Mouse (Mus musculus): ENCODE measurements around the gene Atg7.
"Not testable (repeated sequence)": the region's sequence is repeated elsewhere in the genome, so short reads cannot be mapped to it uniquely, and the experiment has no call there.

Atg7 gene

DNA sequence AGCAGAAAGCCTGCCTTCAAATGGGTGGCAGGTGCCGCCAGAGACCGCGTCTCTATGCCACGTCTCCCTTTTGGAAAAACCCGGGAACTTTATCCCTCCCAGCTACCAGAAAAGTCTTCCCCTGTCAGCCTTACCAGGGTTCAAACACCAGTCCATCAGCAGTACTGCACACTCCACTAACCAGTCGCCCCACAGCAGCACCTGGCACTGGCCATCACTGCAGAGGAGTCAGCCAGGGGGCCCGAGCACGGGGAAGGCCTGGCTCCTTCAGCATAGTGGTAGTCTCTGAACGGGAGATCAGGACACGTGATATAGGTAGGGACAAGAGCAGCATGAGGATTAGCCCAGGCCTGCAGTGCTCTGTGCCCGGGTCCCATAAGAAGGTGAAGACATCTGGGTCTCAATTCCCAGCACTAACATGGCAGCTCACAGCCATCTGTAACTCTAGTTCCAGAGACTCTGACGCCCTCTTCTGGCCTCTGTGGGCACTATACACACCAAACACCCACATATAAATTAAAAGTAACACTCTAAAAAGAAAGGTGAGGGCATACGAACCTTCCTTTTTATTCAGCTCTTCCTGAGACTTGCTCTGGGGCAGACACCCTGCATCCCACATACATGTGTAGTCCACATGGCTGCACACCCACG is 228.2 kb downstream of the Atg7 start:
- in situ Hi-C loops (cut with MboI; ENCODE audit: low sequenced_read_pairs) = no loop called here

DNA sequence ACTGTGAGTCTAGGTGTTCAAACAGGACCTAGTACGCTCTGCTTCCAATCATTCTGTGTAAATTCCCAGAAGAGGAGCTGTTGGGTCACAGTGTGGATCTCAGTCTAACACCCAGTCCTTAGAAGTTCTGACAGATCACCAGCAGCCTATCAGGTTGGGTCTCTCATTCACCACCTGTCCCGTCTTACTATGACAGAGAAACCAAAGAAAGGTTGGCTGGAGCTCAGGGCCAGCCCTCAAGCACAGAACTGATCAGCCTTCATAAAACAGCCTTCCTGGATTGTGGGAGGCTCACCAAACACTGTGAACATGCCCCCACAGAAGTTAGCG is 230.9 kb downstream of the Atg7 start:
- in situ Hi-C loops (cut with MboI; ENCODE audit: low sequenced_read_pairs) = no loop called here

DNA sequence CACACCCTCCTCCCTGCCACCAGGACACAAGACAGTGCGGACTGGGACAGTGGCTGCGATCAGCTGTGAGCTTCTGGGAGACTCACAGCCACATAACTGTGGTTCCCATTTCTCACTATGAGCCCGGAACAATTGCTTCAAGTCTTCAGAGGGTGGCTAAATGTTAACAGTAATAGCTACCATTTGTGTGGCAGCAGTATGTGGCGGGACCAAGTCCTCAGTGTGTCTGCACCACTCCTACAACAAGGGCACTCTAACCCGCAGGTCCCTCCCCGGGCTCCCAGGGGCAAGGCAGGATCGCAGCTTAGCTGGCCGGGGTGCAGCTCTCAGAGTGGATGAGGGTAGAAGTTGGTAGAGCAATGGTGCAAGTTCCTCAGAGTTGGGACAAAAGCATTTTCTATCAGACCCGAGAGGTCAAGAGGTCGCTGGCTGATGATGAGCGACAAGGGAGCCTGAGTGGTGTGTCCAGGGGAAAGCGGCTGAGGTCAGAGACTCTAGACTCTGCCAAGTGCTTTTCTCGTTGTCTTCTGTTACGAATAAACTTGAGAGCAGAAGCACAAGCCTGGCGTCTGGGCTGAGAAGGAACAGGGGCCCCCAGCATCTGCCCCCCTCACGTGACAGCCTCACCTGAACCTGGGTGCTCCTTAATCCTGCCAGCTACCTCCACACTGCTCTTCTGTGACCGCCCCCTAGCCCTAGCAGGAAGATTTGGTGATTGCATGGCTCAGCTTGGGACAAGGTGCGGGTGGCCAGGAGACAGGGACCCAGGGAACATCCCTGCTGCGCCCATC is 231.4 kb downstream of the Atg7 start:
- in situ Hi-C loops (cut with MboI; ENCODE audit: low sequenced_read_pairs) = no loop called here

DNA sequence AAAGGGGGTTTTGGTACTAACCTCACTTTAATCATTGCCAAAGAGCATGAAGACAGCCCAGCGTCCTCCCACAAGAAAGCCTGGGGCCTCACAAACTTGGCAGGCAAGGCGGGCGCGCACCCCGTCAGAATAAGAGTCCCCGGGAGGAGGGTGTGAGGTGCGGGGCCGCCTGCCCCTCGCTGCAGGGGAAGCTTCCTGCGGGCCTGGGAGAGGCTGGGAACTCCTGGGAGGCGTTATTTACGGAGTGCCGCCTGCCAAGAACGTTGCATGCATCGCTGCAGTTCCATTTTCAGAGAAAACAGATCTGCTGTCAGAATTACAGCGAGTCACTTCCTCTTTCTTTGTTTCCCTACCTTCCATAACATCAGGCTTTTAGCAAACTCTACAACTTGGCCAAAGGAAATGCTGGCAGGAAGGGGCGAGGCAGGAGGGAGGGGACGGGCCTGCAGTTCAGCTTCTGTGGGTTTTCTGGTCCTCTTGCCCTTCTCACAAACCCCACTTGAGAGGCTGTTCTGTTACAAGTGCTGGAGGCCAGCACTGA is 232.2 kb downstream of the Atg7 start:
- in situ Hi-C loops (cut with MboI; ENCODE audit: low sequenced_read_pairs) = no loop called here

DNA sequence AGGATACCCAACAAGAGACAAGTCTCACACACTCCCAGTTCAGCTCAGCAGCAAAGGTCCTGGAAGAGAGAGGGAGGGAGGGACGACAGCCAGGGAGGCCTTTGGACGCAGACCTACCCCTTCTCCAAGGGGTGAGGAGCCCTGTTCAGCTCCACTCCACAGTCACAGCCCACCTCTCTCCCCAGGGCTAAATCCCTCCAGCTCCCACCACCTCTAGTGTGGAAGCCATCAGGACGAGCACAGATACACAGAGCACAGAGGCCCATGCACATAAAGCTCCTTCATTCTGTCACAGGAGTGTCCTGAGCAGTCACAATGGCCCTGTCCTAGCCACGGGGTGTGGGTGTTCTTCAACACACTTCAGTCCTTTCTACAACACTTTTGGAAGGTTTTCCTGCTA is 233.1 kb downstream of the Atg7 start:
- in situ Hi-C loops (cut with MboI; ENCODE audit: low sequenced_read_pairs) = no loop called here

DNA sequence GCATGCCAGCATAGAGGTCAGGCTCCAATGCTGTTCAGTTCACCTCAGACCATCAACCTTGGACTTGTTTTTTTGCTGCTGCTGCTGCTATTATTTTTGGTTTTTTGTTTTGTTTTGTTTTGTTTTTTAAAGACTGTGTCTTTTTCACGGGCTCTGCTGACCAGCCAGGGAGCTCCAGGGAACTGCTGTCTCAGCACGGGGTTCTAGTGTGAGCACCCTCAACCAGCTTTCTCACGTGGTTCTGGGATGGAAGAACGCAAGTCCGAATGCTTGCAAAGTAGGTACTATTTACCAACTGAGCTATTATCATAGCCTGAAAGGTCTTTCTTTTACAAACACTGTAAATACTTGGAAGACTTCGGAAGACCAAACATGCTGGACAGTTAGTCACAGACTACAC is 233.6 kb downstream of the Atg7 start:
- in situ Hi-C loops (cut with MboI; ENCODE audit: low sequenced_read_pairs) = no loop called here

DNA sequence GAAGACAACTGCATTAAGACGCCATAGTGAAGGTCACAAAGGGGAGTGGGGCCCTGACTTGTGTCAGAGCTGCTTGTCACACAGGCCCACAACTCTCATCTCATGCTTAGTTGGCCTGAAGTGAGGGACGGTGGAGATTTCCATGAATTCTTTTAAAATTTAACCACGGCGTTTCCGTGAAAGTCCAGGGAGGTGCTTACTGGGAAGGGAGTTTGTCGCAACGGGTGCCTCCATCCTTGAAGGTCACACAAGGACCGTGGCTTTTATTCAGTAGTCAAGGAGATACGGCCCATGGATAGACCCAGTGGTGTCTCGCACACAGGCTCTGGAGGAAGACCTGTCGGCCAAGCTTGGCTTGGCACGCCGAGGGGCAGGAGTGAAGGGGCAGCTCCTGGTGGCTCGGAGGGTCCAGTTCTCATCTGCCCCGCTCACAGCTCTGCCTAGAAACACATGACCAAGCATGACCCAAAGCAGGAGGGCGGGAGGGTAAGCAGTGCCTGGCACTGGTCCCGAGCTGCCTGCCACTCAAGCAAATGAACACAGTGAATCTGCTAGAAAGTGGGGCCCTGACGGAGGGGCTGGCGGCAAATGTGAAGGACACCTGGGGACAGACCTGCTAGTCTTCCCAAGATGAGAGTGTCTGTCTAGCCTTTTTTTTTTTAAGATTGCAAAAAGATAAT is 236.1 kb downstream of the Atg7 start:
- in situ Hi-C loops (cut with MboI; ENCODE audit: low sequenced_read_pairs) = no loop called here

DNA sequence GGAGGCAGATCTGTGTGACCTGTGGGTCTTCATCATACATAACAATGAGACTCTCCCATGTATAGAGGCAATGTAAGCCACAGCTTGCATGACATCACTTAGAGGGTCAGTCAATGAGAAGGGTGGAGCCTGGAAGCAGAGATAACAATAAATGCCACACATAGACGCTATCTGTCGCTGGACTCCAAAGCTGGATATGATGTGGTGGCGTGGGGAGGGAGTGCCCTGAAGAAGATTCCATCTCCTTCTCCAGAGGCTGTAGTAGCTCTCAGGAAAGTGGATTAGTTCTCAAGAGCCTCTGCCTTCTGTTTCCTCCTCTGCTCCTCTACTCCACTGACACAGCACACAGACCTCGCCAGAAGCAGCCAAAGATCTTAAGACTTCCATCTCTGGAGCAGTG is 237.9 kb downstream of the Atg7 start:
- in situ Hi-C loops (cut with MboI; ENCODE audit: low sequenced_read_pairs) = no loop called here

DNA sequence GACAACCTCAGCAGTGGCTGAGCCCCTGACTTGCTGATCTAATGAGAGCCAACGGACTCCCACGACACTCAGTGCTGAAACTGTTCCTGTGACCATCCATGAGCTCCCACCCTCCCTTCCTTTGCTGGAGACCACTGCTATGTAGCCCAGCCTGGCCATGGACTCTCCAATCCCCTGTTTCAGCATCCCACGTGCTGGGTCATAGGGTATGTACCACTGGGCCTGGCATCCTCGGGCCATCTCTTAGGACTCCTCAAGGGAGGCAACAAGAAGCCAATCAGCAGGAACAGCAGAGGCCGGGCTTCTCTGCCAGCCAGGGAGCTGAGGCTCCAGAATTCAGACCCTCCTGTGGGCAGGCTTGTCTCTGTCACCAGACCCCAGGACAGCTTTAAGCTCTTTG is 239.3 kb downstream of the Atg7 start:
- in situ Hi-C loops (cut with MboI; ENCODE audit: low sequenced_read_pairs) = no loop called here

DNA sequence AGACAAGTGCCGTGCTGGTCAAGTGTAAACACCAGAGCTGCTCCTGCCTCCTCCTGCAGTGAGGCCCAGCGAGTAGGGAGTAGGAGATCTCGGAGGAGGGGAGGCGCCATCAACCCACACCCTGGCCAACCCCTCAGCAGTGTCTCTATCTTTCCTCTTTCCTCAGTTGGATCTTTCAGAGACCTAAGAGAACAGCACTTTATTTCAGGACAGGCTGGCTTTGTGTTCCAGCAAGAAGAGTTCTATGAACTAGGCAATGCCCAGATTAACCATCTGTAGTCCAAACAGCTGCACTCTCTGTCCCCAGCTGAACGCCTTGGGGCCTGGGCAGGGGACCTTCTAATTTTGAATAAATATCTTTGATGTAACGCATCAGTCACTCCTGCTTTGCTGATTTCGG is 239.8 kb downstream of the Atg7 start:
- in situ Hi-C loops (cut with MboI; ENCODE audit: low sequenced_read_pairs) = no loop called here

DNA sequence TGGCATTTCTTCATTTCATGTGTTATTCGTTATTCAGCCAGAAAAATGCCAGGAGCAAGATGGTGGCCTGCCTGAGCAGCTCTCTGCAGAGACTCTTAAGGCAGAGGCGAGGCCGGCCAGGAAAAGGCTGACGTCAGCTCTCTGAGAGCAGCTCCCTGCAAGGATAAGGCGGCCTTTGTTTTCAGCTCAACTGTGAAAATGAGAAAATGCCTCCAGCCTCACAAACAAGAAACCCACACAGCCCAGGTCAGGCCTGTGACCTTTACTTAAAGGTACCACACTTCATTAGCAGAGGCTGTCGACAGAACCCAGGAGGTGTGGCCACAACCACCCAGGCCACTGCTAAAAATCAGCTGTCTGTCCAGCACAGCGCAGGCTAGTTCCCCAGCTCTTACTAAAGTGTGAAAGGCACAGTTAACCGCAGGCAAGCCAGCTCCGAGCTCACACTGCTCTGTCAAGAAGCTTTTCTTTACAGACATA is 240.4 kb downstream of the Atg7 start:
- in situ Hi-C loops (cut with MboI; ENCODE audit: low sequenced_read_pairs) = no loop called here

DNA sequence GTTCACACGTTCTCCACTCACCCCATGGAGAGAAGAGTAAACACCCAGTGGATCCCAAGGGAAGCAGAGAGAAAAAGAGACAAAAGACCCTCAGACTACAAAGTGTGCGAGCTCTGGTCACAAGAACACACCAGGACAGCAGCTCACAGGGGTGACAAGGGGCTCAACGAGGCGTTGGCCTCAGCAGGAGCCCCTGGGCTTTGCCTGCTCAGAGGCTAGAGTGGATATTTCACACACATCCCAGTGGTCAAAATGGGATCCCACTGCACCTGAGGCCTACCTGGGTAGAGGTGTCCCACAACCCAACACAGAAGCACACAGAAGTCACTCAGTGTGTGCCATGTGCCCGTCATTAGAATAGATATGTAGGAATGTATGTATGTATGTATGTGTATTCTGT is 242.2 kb downstream of the Atg7 start:
- in situ Hi-C loops (cut with MboI; ENCODE audit: low sequenced_read_pairs) = no loop called here

DNA sequence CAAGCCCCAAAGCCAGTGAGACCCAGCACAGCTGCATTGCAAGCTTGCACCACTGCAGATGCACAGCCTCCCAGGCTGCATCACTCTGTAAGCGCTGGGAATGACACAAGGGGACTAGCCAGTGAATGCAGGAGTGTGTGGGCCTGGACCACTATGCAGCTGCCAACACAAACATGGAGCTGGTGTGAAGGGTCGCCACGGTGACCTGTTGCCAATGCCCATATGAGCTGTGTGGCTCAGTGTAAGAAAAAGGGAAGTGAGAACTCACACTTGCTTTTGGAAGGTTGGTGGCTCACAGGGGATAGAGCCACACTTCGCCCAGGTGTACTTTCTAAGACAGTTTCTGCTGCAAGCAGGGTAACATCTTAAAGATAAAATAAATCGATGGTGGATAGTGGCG is 243.1 kb downstream of the Atg7 start:
- in situ Hi-C loops (cut with MboI; ENCODE audit: low sequenced_read_pairs) = no loop called here

DNA sequence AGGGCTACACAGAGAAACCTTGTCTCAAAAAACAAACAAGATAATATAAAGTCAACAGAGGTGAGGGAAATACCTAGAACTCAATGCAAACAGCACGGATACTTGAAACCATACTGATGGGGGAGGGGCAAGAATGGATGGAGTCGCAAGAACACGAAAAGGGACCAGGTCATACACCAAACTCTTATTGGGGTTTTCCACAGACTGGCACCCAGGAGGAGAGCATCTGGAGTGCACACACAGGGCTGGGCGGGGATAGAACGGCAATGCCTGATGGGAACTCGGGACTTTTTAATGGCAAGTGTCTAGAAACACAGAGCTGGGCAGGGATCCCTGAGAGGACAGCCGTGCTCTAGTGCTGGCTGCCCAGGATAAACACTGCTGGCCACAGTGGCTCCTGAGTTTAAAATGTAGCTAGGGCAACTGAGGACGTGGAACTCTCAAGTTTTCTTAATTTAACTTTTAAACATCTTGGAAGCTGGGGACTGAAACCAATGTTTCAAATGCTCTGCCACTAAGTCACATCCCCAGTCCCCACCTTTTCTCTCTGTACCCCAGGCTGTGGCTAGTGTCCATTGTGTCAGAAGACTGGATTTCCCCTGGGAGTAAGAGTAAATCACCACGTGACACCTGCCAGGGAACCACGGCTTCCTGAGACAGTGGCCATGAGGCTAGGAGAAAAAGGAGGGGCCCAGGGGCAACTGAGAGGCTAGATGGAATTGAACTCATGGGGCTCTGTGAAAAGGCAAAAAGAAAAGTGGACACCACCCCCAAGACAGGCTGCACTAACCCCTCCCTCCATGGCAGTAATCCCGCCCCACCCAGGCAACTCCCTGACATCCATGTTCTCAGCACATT is 243.8 kb downstream of the Atg7 start:
- in situ Hi-C loops (cut with MboI; ENCODE audit: low sequenced_read_pairs) = no loop called here

DNA sequence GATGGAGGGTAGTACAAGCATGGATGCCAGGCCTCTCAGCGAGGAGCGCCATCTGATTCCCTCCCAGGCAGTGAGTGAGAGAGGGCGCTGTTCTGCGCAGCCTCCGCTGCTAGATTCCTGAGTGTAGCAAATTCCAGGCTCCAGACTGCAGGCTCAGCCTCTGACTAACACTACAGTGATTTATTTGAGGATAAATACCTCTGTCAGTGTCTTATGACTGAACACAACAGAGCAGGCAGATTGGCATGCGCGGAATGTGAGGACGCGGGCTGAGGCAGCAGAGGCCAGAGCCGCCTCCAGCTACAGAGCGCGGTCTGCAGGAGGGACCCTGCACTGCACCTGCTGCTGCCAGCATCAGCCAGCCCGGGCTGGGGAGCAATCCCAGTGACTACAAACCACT is 246.0 kb downstream of the Atg7 start:
- in situ Hi-C loops (cut with MboI; ENCODE audit: low sequenced_read_pairs) = no loop called here

DNA sequence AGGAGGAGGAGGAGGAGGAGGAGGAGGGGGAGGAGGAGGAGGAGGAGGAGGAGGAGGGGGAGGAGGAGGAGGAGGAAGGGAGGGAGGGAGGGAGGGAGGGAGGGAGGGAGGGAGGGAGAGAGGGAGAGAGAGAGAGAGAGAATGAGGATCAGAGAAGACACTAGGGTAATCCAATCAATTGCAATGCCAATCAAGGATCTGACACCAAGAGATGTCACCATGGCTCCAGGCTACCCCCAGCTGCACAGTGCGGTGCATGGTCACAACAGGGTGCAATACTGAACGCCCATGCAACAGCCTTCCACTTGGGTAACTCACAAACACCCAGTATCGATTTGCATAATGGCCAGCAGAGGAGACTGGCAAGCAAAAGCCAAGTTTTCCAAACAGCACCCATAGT is 247.1 kb downstream of the Atg7 start:
- in situ Hi-C loops (cut with MboI; ENCODE audit: low sequenced_read_pairs) = not testable (repeated sequence)

DNA sequence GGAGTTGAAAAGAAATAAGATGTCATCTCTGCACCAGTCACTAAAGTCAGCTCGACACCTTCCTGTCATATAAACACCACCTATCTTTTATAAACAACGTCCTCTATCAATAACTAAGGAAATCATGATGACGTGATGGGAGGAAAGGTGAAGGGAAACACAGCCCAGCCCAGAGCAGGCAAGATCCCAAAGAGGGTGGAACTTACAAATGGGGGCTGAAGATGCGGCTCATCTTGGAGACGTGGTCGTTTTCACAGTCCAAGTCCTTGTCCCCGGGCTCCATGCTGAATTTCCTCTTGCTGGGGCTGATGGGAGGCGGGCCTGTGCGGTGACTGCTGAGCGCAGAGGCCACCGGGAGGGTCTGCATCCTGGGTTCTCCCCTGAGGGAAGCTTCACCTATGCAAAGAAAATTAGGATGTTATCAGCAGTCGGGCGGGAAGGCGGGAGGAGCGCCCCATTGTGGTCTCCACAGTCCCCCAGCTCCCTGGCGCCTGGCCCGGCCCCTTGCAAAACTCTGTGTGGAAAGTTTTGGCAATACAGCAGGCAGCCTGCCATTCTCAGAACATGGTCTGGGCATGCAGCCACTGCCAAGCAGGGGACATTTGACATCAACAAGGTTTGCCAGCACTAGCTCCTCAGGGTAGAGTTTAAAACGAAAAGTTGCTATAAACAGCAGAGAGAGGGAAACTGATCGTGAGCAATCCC is 247.7 kb downstream of the Atg7 start:
- in situ Hi-C loops (cut with MboI; ENCODE audit: low sequenced_read_pairs) = no loop called here

DNA sequence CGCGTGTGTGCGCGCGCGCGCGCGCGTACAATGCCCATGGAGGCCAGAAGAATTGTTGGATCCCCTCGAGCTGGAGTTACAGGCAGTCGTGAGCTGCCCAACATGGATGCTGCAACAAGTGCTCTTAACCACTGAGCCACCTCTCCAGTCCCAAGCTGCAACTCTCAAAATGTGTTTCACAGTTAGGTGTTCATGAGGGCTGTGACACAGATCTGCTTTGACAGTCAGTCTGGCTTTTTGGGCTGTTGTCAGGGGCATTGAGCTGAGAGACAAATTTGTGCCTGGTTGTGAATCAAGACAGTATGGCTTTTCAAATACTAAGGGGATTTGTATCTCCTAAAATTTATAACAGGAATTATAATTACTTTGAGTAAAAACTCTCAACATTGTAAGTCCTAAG is 248.4 kb downstream of the Atg7 start:
- in situ Hi-C loops (cut with MboI; ENCODE audit: low sequenced_read_pairs) = no loop called here

DNA sequence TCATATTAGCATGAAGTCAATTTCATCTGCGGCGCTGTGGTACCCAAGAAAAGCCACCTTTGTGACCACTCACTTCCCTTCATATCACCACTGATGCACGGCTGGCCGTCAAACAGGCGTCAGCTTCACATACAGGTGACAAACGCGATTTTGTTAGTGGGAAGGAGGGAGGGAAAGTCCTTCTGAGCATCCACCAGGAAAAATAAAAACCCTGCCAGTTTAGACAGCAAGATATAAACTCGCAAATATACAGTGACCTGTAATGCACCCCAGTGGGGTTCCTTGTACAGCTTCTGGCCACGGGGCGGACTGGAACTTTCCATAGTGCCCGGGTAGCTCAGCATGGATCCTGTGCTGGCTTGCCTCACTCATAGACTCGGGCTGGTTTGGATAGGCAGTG is 248.9 kb downstream of the Atg7 start:
- in situ Hi-C loops (cut with MboI; ENCODE audit: low sequenced_read_pairs) = no loop called here

DNA sequence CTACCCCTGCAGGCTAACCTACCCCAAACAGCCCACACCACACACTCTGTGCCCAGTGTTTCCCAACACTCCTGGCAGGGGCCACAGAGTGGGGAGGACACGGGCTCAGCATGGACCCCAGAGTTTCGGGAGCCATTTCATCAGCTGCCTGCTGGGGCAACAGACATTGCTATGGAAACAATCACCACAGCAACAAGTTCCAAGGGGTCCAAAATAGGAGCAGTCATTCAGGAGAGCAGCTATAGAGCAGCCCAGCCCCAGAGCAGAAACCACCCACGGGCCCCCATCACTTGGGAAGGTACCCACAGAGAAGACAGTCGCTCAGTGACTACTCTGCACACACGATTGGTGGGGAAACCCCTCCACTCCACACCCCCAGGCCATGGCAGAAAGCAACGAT is 249.5 kb downstream of the Atg7 start:
- in situ Hi-C loops (cut with MboI; ENCODE audit: low sequenced_read_pairs) = no loop called here

Data from CH12F3 (cell line).